ENCODE assay signal across 8 mouse cellular contexts in genomic region chr6:47878133-47878514, GRCm38 (mm10). TPM values are rescaled to one million over a fixed set of nuclear protein-coding genes. Genes with fewer than 3 reads are reported as not detected.
A peak's percentile ranks its signal among the peaks of the same experiment; 100 is the strongest.
DNase-seq lines count a peak whose midpoint lies in the region; ATAC-seq lines count a peak whose summit lies in the region.

No protein-coding gene starts in this region.

- no peak for ATAC-seq in heart, embryonic 11.5 days (replicated peaks; ENCODE audit: insufficient number of reproducible peaks, low FRiP score, low TSS enrichment)
- peak; percentile 16 for ATAC-seq in CD4-positive, CD25-positive, alpha-beta regulatory T cell, adult 4 months
- no peak for ATAC-seq in embryonic facial prominence, embryonic 13.5 days (ENCODE audit: insufficient number of reproducible peaks, insufficient read depth, low FRiP score, low TSS enrichment, low read depth)
- no peak for ATAC-seq in limb, embryonic 12.5 days (ENCODE audit: insufficient number of reproducible peaks, insufficient read depth, low FRiP score, low TSS enrichment, low read depth)
- 0 out of 2 replicates have a peak, but pooled peaks have one; percentile 3 for ATAC-seq in neural tube, embryonic 15.5 days (ENCODE audit: low FRiP score)

- WGBS in heart, embryonic 11.5 days (ENCODE audit: insufficient replicate concordance): 2% methylated on average over 11 of the region's 11 CpGs
- 1% methylated on average over 11 of the region's 11 CpGs for WGBS in embryonic facial prominence, embryonic 13.5 days
- under 1% methylated on average over 11 of the region's 11 CpGs for WGBS in limb, embryonic 12.5 days
- under 1% methylated on average over 11 of the region's 11 CpGs for WGBS in neural tube, embryonic 15.5 days

- peak overlapping the region; percentile 91 for H3K4me3 ChIP-seq in heart, embryonic 11.5 days (ENCODE audit: low read depth, low read length)
- H3K4me3 ChIP-seq in embryonic facial prominence, embryonic 13.5 days: peak overlapping the region; percentile 94
- H3K4me3 ChIP-seq in limb, embryonic 12.5 days (replicated peaks): peak overlapping the region; percentile 91
- peak overlapping the region; percentile 91 for H3K4me3 ChIP-seq in neural tube, embryonic 15.5 days (replicated peaks)

- peak overlapping the region; percentile 93 for H3K9ac ChIP-seq in heart, embryonic 11.5 days (ENCODE audit: low read depth, low read length)
- peak overlapping the region; percentile 97 for H3K9ac ChIP-seq in embryonic facial prominence, embryonic 13.5 days
- peak overlapping the region; percentile 98 for H3K9ac ChIP-seq in limb, embryonic 12.5 days (replicated peaks)
- peak overlapping the region; percentile 70 for H3K9ac ChIP-seq in neural tube, embryonic 15.5 days (replicated peaks)

- intact Hi-C loops in heart, postnatal 10 days (cut with DNase I): loop anchor here (5.0 kb wide), 1 partner anchor 41 kb away; the partner anchor contains the start of gene Zfp398

- H3K9me3 ChIP-seq in heart, embryonic 11.5 days (replicated peaks; ENCODE audit: control insufficient read depth, low read length): no peaks in the 10 kb centered on the region
- H3K9me3 ChIP-seq in embryonic facial prominence, embryonic 13.5 days: no peaks in the 10 kb centered on the region
- no peaks in the 10 kb centered on the region for H3K9me3 ChIP-seq in limb, embryonic 12.5 days
- no peaks in the 10 kb centered on the region for H3K9me3 ChIP-seq in neural tube, embryonic 15.5 days (replicated peaks)

- H3K36me3 ChIP-seq in heart, embryonic 11.5 days (ENCODE audit: control insufficient read depth, insufficient read depth, low read length): peaks cover 6% of the 10 kb centered on the region; the same call in 1 of the 2 replicates
- peaks cover 33% of the 10 kb centered on the region for H3K36me3 ChIP-seq in embryonic facial prominence, embryonic 13.5 days
- H3K36me3 ChIP-seq in limb, embryonic 12.5 days: peaks cover 39% of the 10 kb centered on the region
- H3K36me3 ChIP-seq in neural tube, embryonic 15.5 days: peaks cover 31% of the 10 kb centered on the region

- H3K27me3 ChIP-seq in heart, embryonic 11.5 days (ENCODE audit: control insufficient read depth, insufficient read depth, low read length): no peaks in the 10 kb centered on the region
- H3K27me3 ChIP-seq in embryonic facial prominence, embryonic 13.5 days: no peaks in the 10 kb centered on the region
- H3K27me3 ChIP-seq in limb, embryonic 12.5 days: no peaks in the 10 kb centered on the region
- no peaks in the 10 kb centered on the region for H3K27me3 ChIP-seq in neural tube, embryonic 15.5 days (replicated peaks)

- peaks cover 12% of the 10 kb centered on the region for H3K4me1 ChIP-seq in heart, embryonic 11.5 days (ENCODE audit: control insufficient read depth, insufficient read depth, low read length)
- H3K4me1 ChIP-seq in embryonic facial prominence, embryonic 13.5 days: peaks cover 17% of the 10 kb centered on the region
- peaks cover 15% of the 10 kb centered on the region for H3K4me1 ChIP-seq in limb, embryonic 12.5 days (replicated peaks)
- H3K4me1 ChIP-seq in neural tube, embryonic 15.5 days: peaks cover 27% of the 10 kb centered on the region

- no peak for DNase-seq in heart, postnatal 10 days
- no peak for DNase-seq in frontal cortex, postnatal 14 days (ENCODE audit: low spot score in 2 of 2)
- no peak for DNase-seq in testis, postnatal 14 days (ENCODE audit: low spot score)

- H3K4me2 ChIP-seq in heart, embryonic 11.5 days: peak overlapping the region; percentile 87
- peak overlapping the region; percentile 88 for H3K4me2 ChIP-seq in embryonic facial prominence, embryonic 13.5 days
- peak overlapping the region; percentile 89 for H3K4me2 ChIP-seq in limb, embryonic 12.5 days
- peak overlapping the region; percentile 74 for H3K4me2 ChIP-seq in neural tube, embryonic 15.5 days

- H3K27ac ChIP-seq in heart, embryonic 11.5 days (ENCODE audit: low read depth, low read length): peak overlapping the region; percentile 96
- peak overlapping the region; percentile 97 for H3K27ac ChIP-seq in embryonic facial prominence, embryonic 13.5 days
- H3K27ac ChIP-seq in limb, embryonic 12.5 days: peak overlapping the region; percentile 99
- peak overlapping the region; percentile 96 for H3K27ac ChIP-seq in neural tube, embryonic 15.5 days (replicated peaks)

RNA-seq across cellular contexts. Expression of gene Zfp282, which starts 1.1 kb away (rescaled TPM):
- polyA plus RNA-seq in heart, embryonic 11.5 days (2014; fragmentation: Nextera tagmentation; extraction: Ambion mirVana): 6.0 and 6.8 TPM in 2 replicates
- 10 to 100 TPM; 10.2 to 10.4 TPM for total RNA-seq in heart, postnatal 10 days (2021)
- polyA plus RNA-seq in CD4-positive, CD25-positive, alpha-beta regulatory T cell, adult 4 months (2017; shearing (Covaris generic)): 1 to 10 TPM; 2.5 to 3.2 TPM
- 23.1 and 23.4 TPM in 2 replicates for polyA plus RNA-seq in embryonic facial prominence, embryonic 13.5 days (2015; fragmentation: Nextera tagmentation; extraction: Ambion mirVana)
- 25.3 and 26.5 TPM in 2 replicates for polyA plus RNA-seq in limb, embryonic 12.5 days (2016; fragmentation: Nextera tagmentation; extraction: Ambion mirVana)
- 21.3 and 23.3 TPM in 2 replicates for polyA plus RNA-seq in neural tube, embryonic 15.5 days (2015; fragmentation: Nextera tagmentation; extraction: Ambion mirVana)

RNA-seq across cellular contexts. Expression of gene Zfp212, which starts 42.2 kb away (rescaled TPM):
- polyA plus RNA-seq in heart, embryonic 11.5 days (2014; fragmentation: Nextera tagmentation; extraction: Ambion mirVana): 6.9 and 7.7 TPM in 2 replicates
- total RNA-seq in heart, postnatal 10 days (2021): 10 to 100 TPM; 12.6 to 12.7 TPM
- 10 to 100 TPM; 15.9 to 31.4 TPM for polyA plus RNA-seq in CD4-positive, CD25-positive, alpha-beta regulatory T cell, adult 4 months (2017; shearing (Covaris generic))
- 23.2 and 24.0 TPM in 2 replicates for polyA plus RNA-seq in embryonic facial prominence, embryonic 13.5 days (2015; fragmentation: Nextera tagmentation; extraction: Ambion mirVana)
- 20.5 and 20.9 TPM in 2 replicates for polyA plus RNA-seq in limb, embryonic 12.5 days (2016; fragmentation: Nextera tagmentation; extraction: Ambion mirVana)
- 15.5 and 16.1 TPM in 2 replicates for polyA plus RNA-seq in neural tube, embryonic 15.5 days (2015; fragmentation: Nextera tagmentation; extraction: Ambion mirVana)

RNA-seq across cellular contexts. Expression of gene Zfp398, which starts 42.7 kb away (rescaled TPM):
- polyA plus RNA-seq in heart, embryonic 11.5 days (2014; fragmentation: Nextera tagmentation; extraction: Ambion mirVana): 2.8 and 4.0 TPM in 2 replicates
- total RNA-seq in heart, postnatal 10 days (2021): 1 to 10 TPM; 7.1 TPM
- polyA plus RNA-seq in CD4-positive, CD25-positive, alpha-beta regulatory T cell, adult 4 months (2017; shearing (Covaris generic)): 10 to 100 TPM; 13.8 to 14.0 TPM
- polyA plus RNA-seq in embryonic facial prominence, embryonic 13.5 days (2015; fragmentation: Nextera tagmentation; extraction: Ambion mirVana): 14.1 and 14.8 TPM in 2 replicates
- polyA plus RNA-seq in limb, embryonic 12.5 days (2016; fragmentation: Nextera tagmentation; extraction: Ambion mirVana): 10.7 and 11.8 TPM in 2 replicates
- polyA plus RNA-seq in neural tube, embryonic 15.5 days (2015; fragmentation: Nextera tagmentation; extraction: Ambion mirVana): 17.3 and 17.4 TPM in 2 replicates

RNA-seq across cellular contexts. Expression of gene Zfp786, which starts 47.5 kb away (rescaled TPM):
- polyA plus RNA-seq in heart, embryonic 11.5 days (2014; fragmentation: Nextera tagmentation; extraction: Ambion mirVana): 1.1 and 1.7 TPM in 2 replicates
- total RNA-seq in heart, postnatal 10 days (2021): under 1 TPM; 0.55 to 0.99 TPM
- not detected for polyA plus RNA-seq in CD4-positive, CD25-positive, alpha-beta regulatory T cell, adult 4 months (2017; shearing (Covaris generic))
- 5.7 and 6.0 TPM in 2 replicates for polyA plus RNA-seq in embryonic facial prominence, embryonic 13.5 days (2015; fragmentation: Nextera tagmentation; extraction: Ambion mirVana)
- polyA plus RNA-seq in limb, embryonic 12.5 days (2016; fragmentation: Nextera tagmentation; extraction: Ambion mirVana): 7.1 and 7.2 TPM in 2 replicates
- 14.4 and 16.4 TPM in 2 replicates for polyA plus RNA-seq in neural tube, embryonic 15.5 days (2015; fragmentation: Nextera tagmentation; extraction: Ambion mirVana)

Comparison
In these comparisons a context has a peak if more than half of its experiments do, and no peak if none do; other contexts are left out.
1. ATAC-seq: peak in CD4-positive, CD25-positive, alpha-beta regulatory T cell, adult 4 months (single experiment) and neural tube, embryonic 15.5 days (single experiment); none in heart, embryonic 11.5 days (single experiment), embryonic facial prominence, embryonic 13.5 days (single experiment) and limb, embryonic 12.5 days (single experiment).
2. Peak in every context shown above with its lines, with median percentiles within 50 percentile points of each other: H3K27ac ChIP-seq, H3K4me2 ChIP-seq, H3K4me3 ChIP-seq and H3K9ac ChIP-seq.